Mouse (Mus musculus) midbrain, embryonic 12.5 days (tissue): ENCODE measurements around the gene Spesp1. TPM values are rescaled to one million over a fixed set of nuclear protein-coding genes. Genes with fewer than 3 reads are reported as not detected.

Experiments used
- ATAC-seq: fragments of 200-750 bp; cut with Nextera tagmentation; 2 replicates; pipeline ENCODE4 v1.8.0; 2017; ENCODE audit warnings: low read depth, moderate TSS enrichment, moderate library complexity; ENCODE audit not compliant: low FRiP score
- H3K27ac ChIP-seq: fragments of 300-500 bp; sonication (generic); replicated peaks from 2 replicates; pipeline ENCODE4 v1.5.1; 2016; ENCODE audit warnings: mild to moderate bottlenecking
- H3K27me3 ChIP-seq: fragments of 300-500 bp; sonication (generic); 2 replicates; pipeline ENCODE4 v1.6.1; 2016; ENCODE audit warnings: mild to moderate bottlenecking
- H3K36me3 ChIP-seq: fragments of 300-500 bp; sonication (generic); 2 replicates; pipeline ENCODE4 v1.6.1; 2016
- H3K4me1 ChIP-seq: fragments of 300-500 bp; sonication (generic); 2 replicates; pipeline ENCODE4 v1.6.1; 2016
- H3K4me2 ChIP-seq: fragments of 300-500 bp; sonication (generic); replicated peaks from 2 replicates; pipeline ENCODE4 v1.6.1; 2016; ENCODE audit warnings: mild to moderate bottlenecking, moderate library complexity
- H3K4me3 ChIP-seq: fragments of 300-500 bp; sonication (generic); 2 replicates; pipeline ENCODE4 v1.5.1; 2016; ENCODE audit warnings: mild to moderate bottlenecking
- H3K9ac ChIP-seq: fragments of 300-500 bp; sonication (generic); replicated peaks from 2 replicates; pipeline ENCODE4 v1.6.1; 2016; ENCODE audit warnings: mild to moderate bottlenecking, moderate library complexity
- H3K9me3 ChIP-seq: fragments of 300-500 bp; sonication (generic); 2 replicates; pipeline ENCODE4 v1.6.1; 2016; ENCODE audit warnings: mild to moderate bottlenecking
- WGBS: fragments of 180-500 bp; shearing (Covaris S2); methylation state at CpG from one replicate; pipeline ENCODE4 v1.1.7; 2016; 5-methylcytosine and 5-hydroxymethylcytosine counted together
- polyA plus RNA-seq: library from polyadenylated mRNA; unstranded; fragments of >200 nt; fragmentation: Nextera tagmentation; extraction: Ambion mirVana; gene quantifications from 2 replicates; pipeline ENCODE4 v1.2.1, GENCODE M21; 2016

Gene Spesp1
- polyA plus RNA-seq, 1 experiment from 2014 or later: not detected

GRCm38 (mm10) chr9:62269161-62269560, 12.8 kb downstream of the Spesp1 start:
- 94% methylated on average over 1 of the region's 1 CpGs for WGBS
- H3K4me3 ChIP-seq: no peak overlapping the region
- no peaks in the 10 kb centered on the region for H3K36me3 ChIP-seq
- H3K27ac ChIP-seq: no peak overlapping the region
- H3K4me2 ChIP-seq: no peak overlapping the region
- H3K9ac ChIP-seq: no peak overlapping the region
- no peaks in the 10 kb centered on the region for H3K27me3 ChIP-seq
- H3K4me1 ChIP-seq: no peaks in the 10 kb centered on the region
- ATAC-seq: no peak
- H3K9me3 ChIP-seq: no peaks in the 10 kb centered on the region

GRCm38 (mm10) chr9:62265278-62265677, 16.7 kb downstream of the Spesp1 start:
- H3K9me3 ChIP-seq: no peaks in the 10 kb centered on the region
- 82% methylated on average over 10 of the region's 10 CpGs for WGBS

GRCm38 (mm10) chr9:62263652-62264051, 18.4 kb downstream of the Spesp1 start:
- Histone ChIP-seq H3K4me2 (no peak overlapping the region), H3K9me3 (no peaks in the 10 kb centered on the region), H3K9ac (no peak overlapping the region), H3K27ac (no peak overlapping the region), H3K36me3 (no peaks in the 10 kb centered on the region), H3K4me1 (no peaks in the 10 kb centered on the region), H3K4me3 (no peak overlapping the region), H3K27me3 (no peaks in the 10 kb centered on the region)
- no peak for ATAC-seq
- 75% methylated on average over 5 of the region's 5 CpGs for WGBS

More at GRCm38 (mm10) chr9:62265278-62265677, 16.7 kb downstream of the Spesp1 start:
- H3K9ac ChIP-seq: no peak overlapping the region
- H3K27me3 ChIP-seq: no peaks in the 10 kb centered on the region
- H3K4me3 ChIP-seq: no peak overlapping the region
- no peak for ATAC-seq
- H3K27ac ChIP-seq: no peak overlapping the region
- H3K36me3 ChIP-seq: no peaks in the 10 kb centered on the region
- no peaks in the 10 kb centered on the region for H3K4me1 ChIP-seq
- H3K4me2 ChIP-seq: no peak overlapping the region

GRCm38 (mm10) chr9:62261406-62261805, 20.6 kb downstream of the Spesp1 start:
- no peak for ATAC-seq
- 81% methylated on average over 3 of the region's 3 CpGs for WGBS
- Histone ChIP-seq H3K9ac (no peak overlapping the region), H3K4me3 (no peak overlapping the region), H3K36me3 (no peaks in the 10 kb centered on the region), H3K4me2 (no peak overlapping the region), H3K9me3 (no peaks in the 10 kb centered on the region), H3K4me1 (peaks cover under 1% of the 10 kb centered on the region; the same call in 1 of the 2 replicates), H3K27me3 (no peaks in the 10 kb centered on the region), H3K27ac (no peak overlapping the region)

- 93% methylated on average over 5 of the region's 5 CpGs for WGBS
- no peak overlapping the region for H3K9ac ChIP-seq
- H3K27me3 ChIP-seq: no peaks in the 10 kb centered on the region
- H3K4me3 ChIP-seq: no peak overlapping the region
- H3K36me3 ChIP-seq: no peaks in the 10 kb centered on the region
- no peak overlapping the region for H3K4me2 ChIP-seq
- ATAC-seq: no peak
- peaks cover 4% of the 10 kb centered on the region; the same call in 1 of the 2 replicates for H3K4me1 ChIP-seq
- no peak overlapping the region for H3K27ac ChIP-seq
- H3K9me3 ChIP-seq: no peaks in the 10 kb centered on the region
These were observed 21.0 kb downstream of the Spesp1 start for GRCm38 (mm10) chr9:62261006-62261405.

GRCm38 (mm10) chr9:62258005-62258404, 24.0 kb downstream of the Spesp1 start:
- no peak overlapping the region for H3K27ac ChIP-seq
- H3K4me2 ChIP-seq: no peak overlapping the region
- 85% methylated on average over 11 of the region's 11 CpGs for WGBS
- H3K4me1 ChIP-seq: peaks cover 9% of the 10 kb centered on the region; the same call in 1 of the 2 replicates
- no peak overlapping the region for H3K9ac ChIP-seq
- no peaks in the 10 kb centered on the region for H3K27me3 ChIP-seq
- H3K36me3 ChIP-seq: no peaks in the 10 kb centered on the region
- ATAC-seq: no peak
- no peak overlapping the region for H3K4me3 ChIP-seq
- no peaks in the 10 kb centered on the region for H3K9me3 ChIP-seq

- no peaks in the 10 kb centered on the region for H3K36me3 ChIP-seq
- no peak overlapping the region; the same call in 1 of the 2 replicates for H3K27ac ChIP-seq
- peaks cover 9% of the 10 kb centered on the region; the same call in 1 of the 2 replicates for H3K4me1 ChIP-seq
- no peak for ATAC-seq
- H3K9ac ChIP-seq: no peak overlapping the region
- H3K27me3 ChIP-seq: no peaks in the 10 kb centered on the region
- H3K4me2 ChIP-seq: no peak overlapping the region
- no peaks in the 10 kb centered on the region for H3K9me3 ChIP-seq
- no peak overlapping the region for H3K4me3 ChIP-seq
- 58% methylated on average over 9 of the region's 9 CpGs for WGBS
These were observed 26.0 kb downstream of the Spesp1 start for GRCm38 (mm10) chr9:62255896-62256576.

- ATAC-seq: no peak
- WGBS: 26% methylated on average over 3 of the region's 3 CpGs
- H3K9ac ChIP-seq: no peak overlapping the region
- H3K4me2 ChIP-seq: no peak overlapping the region
- no peak overlapping the region for H3K4me3 ChIP-seq
- H3K27ac ChIP-seq: no peak overlapping the region
- no peaks in the 10 kb centered on the region for H3K9me3 ChIP-seq
- H3K27me3 ChIP-seq: no peaks in the 10 kb centered on the region
- H3K36me3 ChIP-seq: no peaks in the 10 kb centered on the region
- H3K4me1 ChIP-seq: peaks cover 9% of the 10 kb centered on the region; the same call in 1 of the 2 replicates
These were observed 28.1 kb downstream of the Spesp1 start for GRCm38 (mm10) chr9:62253736-62254443.

GRCm38 (mm10) chr9:62250296-62250695, 31.7 kb downstream of the Spesp1 start:
- no peaks in the 10 kb centered on the region for H3K27me3 ChIP-seq
- 91% methylated on average over 4 of the region's 4 CpGs for WGBS
- H3K4me2 ChIP-seq: no peak overlapping the region
- ATAC-seq: no peak
- H3K27ac ChIP-seq: no peak overlapping the region
- no peaks in the 10 kb centered on the region for H3K9me3 ChIP-seq
- H3K9ac ChIP-seq: no peak overlapping the region
- no peak overlapping the region for H3K4me3 ChIP-seq
- no peaks in the 10 kb centered on the region for H3K4me1 ChIP-seq
- no peaks in the 10 kb centered on the region for H3K36me3 ChIP-seq

GRCm38 (mm10) chr9:62246380-62246942, 35.5 kb downstream of the Spesp1 start:
- Histone ChIP-seq H3K4me1 (0 out of 2 replicates have a peak, but pooled peaks cover 5% of the 10 kb centered on the region), H3K4me3 (no peak overlapping the region), H3K27me3 (0 out of 2 replicates have a peak, but pooled peaks cover 4% of the 10 kb centered on the region), H3K27ac (peak overlapping the region; percentile 8; the same call in 1 of the 2 replicates), H3K9me3 (no peaks in the 10 kb centered on the region), H3K4me2 (no peak overlapping the region), H3K9ac (no peak overlapping the region), H3K36me3 (no peaks in the 10 kb centered on the region)
- no peak for ATAC-seq
- 76% methylated on average over 4 of the region's 4 CpGs for WGBS

- H3K4me3 ChIP-seq: no peak overlapping the region
- 0 out of 2 replicates have a peak, but pooled peaks cover 5% of the 10 kb centered on the region for H3K4me1 ChIP-seq
- H3K9ac ChIP-seq: no peak overlapping the region
- no peaks in the 10 kb centered on the region for H3K9me3 ChIP-seq
- no peak for ATAC-seq
- H3K4me2 ChIP-seq: no peak overlapping the region
- H3K27me3 ChIP-seq: 0 out of 2 replicates have a peak, but pooled peaks cover 4% of the 10 kb centered on the region
- H3K27ac ChIP-seq: peak overlapping the region; percentile 8; the same call in 1 of the 2 replicates
- no peaks in the 10 kb centered on the region for H3K36me3 ChIP-seq
- 64% methylated on average over 17 of the region's 17 CpGs for WGBS
These were observed 36.2 kb downstream of the Spesp1 start for GRCm38 (mm10) chr9:62245612-62246379.
